Mouse (Mus musculus): ENCODE measurements around the gene Mus81.

Mus81 gene

GRCm38 (mm10) chr19:5487768-5488550 is at the start of gene Mus81:
Mus81 (minus strand) TSS chr19:5488402.
- DNase-seq: peak; percentile 97 to 98

DNA sequence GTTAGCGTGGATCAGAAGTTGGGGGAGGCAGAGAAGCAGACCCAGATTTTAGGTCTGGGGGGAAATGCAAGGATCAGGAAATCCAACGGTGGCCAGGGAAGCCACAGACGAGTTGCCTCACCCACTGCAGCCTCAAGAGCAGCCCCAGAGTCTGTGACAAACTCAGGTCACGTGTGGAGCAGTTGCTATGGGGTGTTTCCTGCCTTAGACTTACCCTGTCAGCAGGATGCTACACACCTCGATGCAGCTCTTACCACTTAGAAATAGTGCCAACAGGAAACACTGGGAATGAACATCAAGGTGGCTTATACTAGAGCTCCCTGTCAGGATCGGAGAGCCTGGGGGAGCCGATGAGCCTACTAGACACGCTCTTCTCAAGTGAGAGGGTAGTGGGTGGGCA is 44.3 kb upstream of the Mus81 start:
- no peak for DNase-seq

DNA sequence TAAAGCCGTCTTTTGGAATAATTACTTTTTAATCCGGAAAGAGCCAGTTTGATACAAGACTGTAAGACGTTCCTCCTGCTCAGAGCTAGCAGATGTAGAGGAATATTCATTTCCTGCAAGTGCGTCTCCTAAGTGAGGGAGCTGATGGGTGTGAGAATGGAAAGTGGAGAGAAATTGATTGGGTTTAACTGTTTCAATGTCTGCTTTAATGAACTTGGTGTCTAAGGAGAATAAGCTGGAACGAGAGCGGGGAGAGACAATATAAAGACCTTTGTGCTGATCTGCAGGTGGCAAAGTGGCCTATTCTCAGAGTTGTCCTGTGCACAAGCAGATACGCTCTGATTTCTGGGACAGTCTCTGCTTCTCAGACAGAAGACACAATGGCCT is 41.9 kb upstream of the Mus81 start:
- DNase-seq: no peak

- peak; percentile 97 to 99 for DNase-seq
These were observed 41.3 kb upstream of the Mus81 start for GRCm38 (mm10) chr19:5529325-5530137.

DNA sequence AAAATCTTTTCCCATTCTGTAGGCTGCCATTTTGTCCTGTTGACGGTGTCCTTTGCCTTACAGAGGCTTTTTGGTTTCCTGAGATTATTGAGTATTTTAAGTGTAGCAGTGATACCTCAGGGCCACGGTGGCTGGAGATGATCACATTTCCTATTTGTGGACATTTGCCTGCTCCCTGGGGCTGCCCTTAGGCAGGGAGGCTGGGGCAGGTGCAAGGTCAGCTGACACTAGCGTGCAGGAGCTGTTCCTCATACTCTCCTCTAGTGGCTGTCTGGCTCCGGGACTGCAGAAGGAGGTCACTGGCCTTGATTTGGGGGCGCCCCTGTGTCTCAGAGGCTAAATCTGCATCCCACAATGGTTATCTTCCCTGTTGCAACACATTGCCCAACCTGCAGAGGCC is 37.0 kb upstream of the Mus81 start:
- no peak for DNase-seq

DNA sequence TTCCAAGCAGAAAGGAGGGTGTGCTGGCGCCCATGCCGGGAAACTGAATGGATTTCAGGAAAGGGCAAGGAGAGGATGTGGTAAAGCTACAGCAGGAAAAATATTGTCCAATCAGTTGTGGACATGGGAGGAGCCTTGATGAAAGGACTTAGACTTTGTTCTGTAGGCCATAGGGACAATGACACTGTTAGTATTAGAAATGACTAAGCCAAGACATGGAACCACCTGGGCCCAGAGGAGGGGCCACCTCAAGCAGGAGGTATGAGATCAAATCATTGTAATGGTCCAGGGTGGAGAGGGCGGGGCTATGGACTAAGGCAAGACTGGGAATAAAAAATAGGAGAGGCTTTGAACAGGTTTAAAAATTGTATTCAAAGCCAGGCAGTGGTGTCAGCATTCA is 30.5 kb upstream of the Mus81 start:
- peak in 1 of 2 experiments; percentile 16 for DNase-seq

- no peak for DNase-seq
These were observed 28.8 kb upstream of the Mus81 start for GRCm38 (mm10) chr19:5516906-5517505.

DNA sequence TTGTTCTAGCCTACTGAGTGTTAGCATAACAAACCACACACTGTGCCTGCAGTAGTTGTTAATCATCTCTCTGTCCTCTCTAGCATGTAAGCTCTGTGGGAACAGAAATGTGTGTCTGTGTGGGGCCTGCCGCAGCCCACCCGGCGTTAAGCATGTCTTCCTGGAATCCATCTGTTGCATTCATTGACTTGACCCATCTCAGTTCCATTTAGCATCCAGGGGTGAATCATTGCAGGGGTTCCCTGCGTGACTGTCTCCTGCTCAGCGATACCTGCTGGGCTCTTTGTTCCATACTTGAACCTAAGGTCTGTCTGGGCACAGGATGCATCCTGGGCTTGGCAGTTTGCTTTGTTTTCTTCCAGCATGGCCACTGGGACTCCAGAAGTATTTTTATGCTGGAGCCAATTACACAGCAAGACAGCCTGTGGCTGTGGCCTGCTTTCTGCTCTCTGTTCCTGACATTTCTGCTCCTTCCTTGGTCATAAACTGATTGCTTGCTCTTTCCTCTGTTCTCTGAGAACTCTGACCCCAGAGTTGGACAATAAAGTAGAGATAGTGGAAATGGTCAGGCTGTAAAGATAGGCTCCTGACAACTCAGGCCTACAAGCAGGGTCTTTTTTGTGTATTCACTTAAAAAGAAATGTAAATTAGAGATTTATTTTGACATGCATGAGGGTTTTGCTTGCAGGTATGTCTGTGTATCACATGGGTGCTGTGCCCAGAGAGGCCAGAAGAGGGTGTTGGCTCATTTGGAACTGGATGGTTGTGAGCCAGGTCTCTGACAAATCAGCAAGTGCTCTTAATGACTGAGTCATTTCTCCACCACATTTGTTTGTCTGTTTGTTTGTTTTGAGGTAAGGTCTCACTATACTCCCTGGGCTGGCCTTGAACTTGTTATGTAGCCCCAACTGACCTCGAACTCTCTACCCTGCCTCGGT is 27.9 kb upstream of the Mus81 start:
- peak in 1 of 2 experiments; percentile 21 for DNase-seq

DNA sequence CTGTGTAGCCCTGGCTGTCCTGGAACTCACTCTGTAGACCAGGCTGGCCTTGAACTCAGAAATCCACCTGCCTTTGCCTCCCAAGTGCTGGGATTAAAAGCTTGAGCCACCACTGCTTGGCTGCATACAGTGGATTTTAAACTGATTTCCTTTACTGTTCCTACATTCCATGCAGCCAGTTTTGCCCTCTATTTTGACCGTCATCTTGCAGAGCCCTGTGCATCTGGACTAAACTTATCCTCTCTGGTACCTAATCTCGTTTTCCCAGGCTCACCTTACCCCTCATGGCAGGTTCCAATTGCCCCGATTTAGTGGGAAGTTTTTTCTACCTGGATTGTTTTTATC is 24.8 kb upstream of the Mus81 start:
- no peak for DNase-seq

- DNase-seq: no peak
These were observed 24.1 kb upstream of the Mus81 start for GRCm38 (mm10) chr19:5512091-5513004.

DNA sequence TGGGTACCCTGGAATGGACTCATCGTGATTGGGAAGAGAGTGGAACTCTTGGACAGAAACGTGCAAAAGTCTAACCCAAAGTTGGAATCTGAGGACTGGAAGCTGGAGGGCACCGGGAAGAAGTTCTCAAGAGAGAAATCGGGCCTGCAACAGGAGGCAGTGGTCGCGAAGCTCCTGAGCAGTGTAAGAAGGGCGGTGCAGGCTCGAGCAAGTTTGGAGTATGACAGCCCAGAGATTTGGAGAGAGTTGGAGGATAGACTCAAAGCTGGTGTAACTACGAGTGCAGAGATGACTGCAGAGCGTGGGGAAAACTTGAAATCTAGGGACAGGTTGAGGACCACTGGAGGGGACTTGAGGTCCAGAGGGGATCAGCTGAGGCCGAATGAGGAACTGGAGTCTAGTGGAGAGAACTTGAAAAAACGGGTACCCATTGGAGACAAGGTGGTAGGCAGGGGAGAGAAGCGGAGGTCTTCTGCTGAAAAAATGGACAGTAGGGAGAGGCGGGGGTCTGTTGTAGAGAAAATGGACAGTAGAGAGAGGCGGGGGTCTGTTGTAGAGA is 23.0 kb upstream of the Mus81 start:
- DNase-seq: peak in 1 of 2 experiments; percentile 21

- peak; percentile 98 to 99 for DNase-seq
These were observed 22.1 kb upstream of the Mus81 start, which contains the start of gene Snx32 for GRCm38 (mm10) chr19:5510031-5511026. Snx32 (minus strand) TSS chr19:5510538.

- no peak for DNase-seq
These were observed 15.5 kb upstream of the Mus81 start, which contains the start of gene 1700020D05Rik for GRCm38 (mm10) chr19:5503687-5504086. 1700020D05Rik (minus strand) TSS chr19:5503787.

DNA sequence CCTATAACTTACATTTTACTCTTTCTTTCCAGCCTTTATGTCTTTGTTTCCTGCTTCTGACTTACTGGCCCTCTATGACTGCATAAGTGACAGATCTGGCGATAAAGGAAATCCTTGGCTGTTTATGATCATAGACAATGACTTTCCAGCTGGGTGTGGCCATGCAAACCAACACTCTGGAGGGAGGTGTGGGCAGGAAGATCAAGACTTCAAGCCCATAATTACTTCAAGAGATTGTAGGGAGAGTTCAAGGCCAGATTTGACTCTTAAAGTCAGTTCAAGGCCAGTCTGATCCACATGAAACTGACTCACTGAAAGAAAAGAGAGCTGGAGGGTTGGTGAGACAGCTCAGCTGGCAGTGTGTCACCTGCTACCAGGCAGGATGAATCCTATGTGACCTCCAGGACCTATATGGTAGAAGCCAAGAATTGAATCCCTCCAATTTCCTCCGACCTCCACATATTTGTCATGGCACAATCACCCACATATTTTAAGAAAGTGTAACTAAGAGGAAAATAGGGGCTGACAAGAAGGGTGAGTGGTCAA is 12.2 kb upstream of the Mus81 start:
- no peak for DNase-seq

DNA sequence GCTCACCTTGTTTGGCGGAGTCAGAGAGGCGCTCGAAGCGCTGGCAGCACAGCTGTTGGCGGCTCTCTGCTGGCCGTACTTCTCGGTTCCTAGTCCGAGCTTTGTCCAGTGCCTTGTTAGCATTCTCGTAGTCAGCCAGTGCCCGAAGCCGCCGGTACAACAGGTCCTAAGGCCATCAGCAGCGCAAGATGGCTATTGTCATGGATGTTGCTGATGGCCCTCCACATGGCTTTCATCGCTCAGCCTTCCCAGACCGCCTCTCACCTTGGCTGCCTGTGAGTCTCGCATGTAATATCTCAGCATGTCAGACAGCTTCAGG is 7.8 kb upstream of the Mus81 start:
- DNase-seq: no peak

GRCm38 (mm10) chr19:5495353-5496051 is 7.3 kb upstream of the Mus81 start:
- no peak for DNase-seq

GRCm38 (mm10) chr19:5494314-5494713 is 6.1 kb upstream of the Mus81 start:
- peak; percentile 48 to 68 for DNase-seq

DNA sequence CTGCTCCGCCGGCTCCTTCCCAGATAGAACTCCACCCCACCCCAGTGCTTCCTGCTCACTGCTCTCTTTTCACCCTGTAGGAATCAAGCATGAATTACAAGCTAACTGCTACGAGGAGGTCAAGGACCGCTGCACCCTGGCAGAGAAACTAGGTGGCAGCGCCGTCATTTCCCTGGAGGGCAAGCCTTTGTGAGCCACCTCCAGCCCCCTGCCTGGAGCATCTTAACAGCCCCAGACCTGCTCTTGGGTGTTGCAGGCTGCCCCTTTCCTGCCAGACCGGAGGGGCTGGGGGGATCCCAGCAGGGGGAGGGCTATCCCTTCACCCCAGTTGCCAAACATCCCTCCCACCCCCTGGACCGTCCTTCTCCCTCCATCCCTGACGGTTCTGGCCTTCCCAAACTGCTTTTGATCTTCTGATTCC is 5.1 kb upstream of the Mus81 start:
- peak in 1 of 2 experiments; percentile 40 for DNase-seq

GRCm38 (mm10) chr19:5492641-5493040 is 4.4 kb upstream of the Mus81 start:
- no peak for DNase-seq

Measured in kidney, adult 8-10 months (tissue).